Mouse (Mus musculus) liver, embryonic 16.5 days (tissue): Measurements from ENCODE around the gene Gpn3. TPM values are rescaled to one million over a fixed set of nuclear protein-coding genes. Genes with fewer than 3 reads are reported as not detected.

Source experiments
- ATAC-seq: fragments of 200-750 bp; cut with Nextera tagmentation; 2 replicates; pipeline ENCODE4 v1.8.0; 2017; ENCODE audit warnings: low read depth, mild to moderate bottlenecking, moderate number of reproducible peaks, moderate library complexity
- H3K27ac ChIP-seq: fragments of 300-500 bp; sonication (generic); 2 replicates; pipeline ENCODE4 v1.5.1; 2014; ENCODE audit warnings: mild to moderate bottlenecking, low read length
- H3K27me3 ChIP-seq: fragments of 300-500 bp; sonication (generic); 2 replicates; pipeline ENCODE4 v1.6.1; 2014; ENCODE audit warnings: low read depth, low read length, mixed read lengths; ENCODE audit not compliant: control insufficient read depth, insufficient read depth
- H3K36me3 ChIP-seq: fragments of 300-500 bp; sonication (generic); 2 replicates; pipeline ENCODE4 v1.6.1; 2014; ENCODE audit warnings: mild to moderate bottlenecking; ENCODE audit not compliant: control insufficient read depth, insufficient read depth
- H3K4me1 ChIP-seq: fragments of 300-500 bp; sonication (generic); 2 replicates; pipeline ENCODE4 v1.6.1; 2014; ENCODE audit warnings: low read depth, low read length, mixed read lengths; ENCODE audit not compliant: control insufficient read depth
- H3K4me2 ChIP-seq: fragments of 300-500 bp; sonication (generic); 2 replicates; pipeline ENCODE4 v1.6.1; 2014; ENCODE audit warnings: low read depth, low read length, mixed read lengths
- H3K4me3 ChIP-seq: fragments of 300-500 bp; sonication (generic); 2 replicates; pipeline ENCODE4 v1.5.1; 2014; ENCODE audit warnings: low read depth, mild to moderate bottlenecking, low read length
- H3K9ac ChIP-seq: fragments of 300-500 bp; sonication (generic); 2 replicates; pipeline ENCODE4 v1.6.1; 2014; ENCODE audit warnings: low read depth, low read length
- H3K9me3 ChIP-seq: fragments of 300-500 bp; sonication (generic); replicated peaks from 2 replicates; pipeline ENCODE4 v1.6.1; 2016; ENCODE audit warnings: low read length; ENCODE audit not compliant: control insufficient read depth
- WGBS: fragments of 180-500 bp; shearing (Covaris S2); extraction: QIAGEN DNeasy Blood & Tissue Kit; methylation state at CpG from one replicate; pipeline ENCODE4 v1.1.7; 2014; ENCODE audit not compliant: insufficient replicate concordance; 5-methylcytosine and 5-hydroxymethylcytosine counted together
- polyA plus RNA-seq: library from polyadenylated mRNA; unstranded; fragments of >200 nt; fragmentation: Nextera tagmentation; extraction: Ambion mirVana; gene quantifications from 2 replicates; pipeline ENCODE4 v1.2.1, GENCODE M21; 2015

Gpn3 gene
- polyA plus RNA-seq, 1 experiment from 2014 or later: 46.8 TPM

GRCm38 (mm10) chr5:122342874-122343273 lies 28.8 kb upstream of the Gpn3 start:
- ATAC-seq: no peak
- Histone ChIP-seq H3K36me3 (no peaks in the 10 kb centered on the region), H3K4me1 (no peaks in the 10 kb centered on the region), H3K9ac (no peak overlapping the region), H3K27ac (no peak overlapping the region), H3K27me3 (no peaks in the 10 kb centered on the region), H3K4me3 (no peak overlapping the region), H3K9me3 (no peaks in the 10 kb centered on the region; the same call in 1 of the 2 replicates), H3K4me2 (no peak overlapping the region)
- 10% methylated on average over 1 of the region's 1 CpGs for WGBS

GRCm38 (mm10) chr5:122343768-122344167 lies 27.9 kb upstream of the Gpn3 start:
- no peak overlapping the region for H3K27ac ChIP-seq
- H3K27me3 ChIP-seq: no peaks in the 10 kb centered on the region

GRCm38 (mm10) chr5:122344260-122344659 lies 27.4 kb upstream of the Gpn3 start:
- Histone ChIP-seq H3K9ac (no peak overlapping the region), H3K9me3 (no peaks in the 10 kb centered on the region; the same call in 1 of the 2 replicates), H3K27me3 (no peaks in the 10 kb centered on the region), H3K36me3 (no peaks in the 10 kb centered on the region), H3K4me1 (no peaks in the 10 kb centered on the region), H3K4me3 (no peak overlapping the region), H3K27ac (no peak overlapping the region), H3K4me2 (no peak overlapping the region)
- WGBS: 4% methylated on average over 5 of the region's 5 CpGs
- ATAC-seq: peak; percentile 30; the same call in 1 of the 2 replicates

More at GRCm38 (mm10) chr5:122343768-122344167, 27.9 kb upstream of the Gpn3 start:
- no peak overlapping the region for H3K4me2 ChIP-seq
- H3K9me3 ChIP-seq: no peaks in the 10 kb centered on the region; the same call in 1 of the 2 replicates
- no peak for ATAC-seq
- no peak overlapping the region for H3K4me3 ChIP-seq
- no peaks in the 10 kb centered on the region for H3K4me1 ChIP-seq
- WGBS: 30% methylated on average over 7 of the region's 7 CpGs
- no peaks in the 10 kb centered on the region for H3K36me3 ChIP-seq
- no peak overlapping the region for H3K9ac ChIP-seq

DNA sequence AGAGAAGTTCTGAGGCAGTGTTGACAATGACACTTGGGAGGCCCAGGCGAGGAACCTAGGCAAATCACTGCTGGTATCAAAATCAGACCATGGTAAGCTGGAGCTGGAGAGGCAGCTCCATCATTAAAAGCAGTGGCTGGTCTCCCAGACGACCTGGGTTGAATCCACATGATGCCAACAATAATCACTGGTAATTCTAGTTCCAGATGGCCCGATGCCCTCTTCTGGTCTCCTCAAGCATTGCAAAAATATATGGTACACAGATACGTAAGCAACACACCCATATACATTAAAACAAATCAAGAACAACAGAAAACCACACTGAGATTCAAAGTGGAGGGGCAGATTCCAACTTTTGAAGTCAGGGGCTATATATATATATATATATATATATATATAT lies 25.9 kb upstream of the Gpn3 start:
- Histone ChIP-seq H3K9me3 (no peaks in the 10 kb centered on the region; the same call in 1 of the 2 replicates), H3K36me3 (no peaks in the 10 kb centered on the region), H3K27ac (no peak overlapping the region), H3K4me3 (no peak overlapping the region), H3K9ac (no peak overlapping the region), H3K4me2 (no peak overlapping the region), H3K4me1 (no peaks in the 10 kb centered on the region), H3K27me3 (no peaks in the 10 kb centered on the region)
- ATAC-seq: no peak
- WGBS: 67% methylated on average over 4 of the region's 4 CpGs

DNA sequence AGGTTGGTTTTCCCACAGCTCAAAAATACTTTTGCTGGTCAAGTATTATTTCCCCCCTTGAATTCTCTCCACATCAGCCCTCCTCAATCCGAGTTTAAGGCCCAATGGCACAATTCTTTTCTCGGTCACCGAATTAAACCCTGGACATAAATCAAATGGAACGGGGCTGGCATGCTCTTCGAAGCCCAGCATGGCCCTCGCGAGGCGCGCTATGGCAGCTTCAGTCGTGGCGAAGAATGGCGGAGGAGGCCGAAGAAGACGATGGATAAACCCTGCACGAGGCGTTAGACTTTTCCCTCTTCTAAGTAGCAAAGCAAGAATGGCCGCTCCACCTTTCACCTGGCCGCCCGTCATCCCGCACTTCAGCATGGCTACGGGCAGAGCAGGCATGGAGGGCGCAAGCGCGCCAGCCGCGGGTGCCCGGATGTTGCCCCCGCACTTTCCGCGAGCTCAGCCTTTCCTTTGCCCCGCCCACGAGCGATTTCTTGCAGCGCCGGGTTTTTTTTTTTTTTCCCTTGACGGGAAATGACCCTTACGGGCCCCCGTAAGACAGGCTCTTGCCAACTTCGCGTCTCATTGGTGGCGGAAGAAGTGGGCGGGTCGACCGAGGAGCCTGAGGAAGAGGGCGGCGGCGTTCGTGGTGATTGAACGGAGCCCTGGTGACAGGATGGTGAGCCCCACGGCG lies 17.7 kb upstream of the Gpn3 start, which contains the start of the genes Rad9b and Vps29:
Gene Rad9b (minus strand): TSS at position 427 of the 685 bp plus-strand sequence.
Gene Vps29 (plus strand): TSS at position 563 of the 685 bp plus-strand sequence.
- H3K4me3 ChIP-seq: peak within 1 kb of the TSS; percentile 94
- peak within 1 kb of the TSS; percentile 78 for H3K27ac ChIP-seq
- WGBS: 1% methylated on average over 51 of the region's 51 CpGs
- no peaks in the 10 kb centered on the region for H3K9me3 ChIP-seq
- H3K4me1 ChIP-seq: peaks cover 10% of the 10 kb centered on the region
- H3K36me3 ChIP-seq: no peaks in the 10 kb centered on the region
- H3K9ac ChIP-seq: peak within 1 kb of the TSS; percentile 93
- peak within 1 kb of the TSS; percentile 91 for H3K4me2 ChIP-seq
- no peaks in the 10 kb centered on the region for H3K27me3 ChIP-seq
- ATAC-seq: peak; percentile 96

DNA sequence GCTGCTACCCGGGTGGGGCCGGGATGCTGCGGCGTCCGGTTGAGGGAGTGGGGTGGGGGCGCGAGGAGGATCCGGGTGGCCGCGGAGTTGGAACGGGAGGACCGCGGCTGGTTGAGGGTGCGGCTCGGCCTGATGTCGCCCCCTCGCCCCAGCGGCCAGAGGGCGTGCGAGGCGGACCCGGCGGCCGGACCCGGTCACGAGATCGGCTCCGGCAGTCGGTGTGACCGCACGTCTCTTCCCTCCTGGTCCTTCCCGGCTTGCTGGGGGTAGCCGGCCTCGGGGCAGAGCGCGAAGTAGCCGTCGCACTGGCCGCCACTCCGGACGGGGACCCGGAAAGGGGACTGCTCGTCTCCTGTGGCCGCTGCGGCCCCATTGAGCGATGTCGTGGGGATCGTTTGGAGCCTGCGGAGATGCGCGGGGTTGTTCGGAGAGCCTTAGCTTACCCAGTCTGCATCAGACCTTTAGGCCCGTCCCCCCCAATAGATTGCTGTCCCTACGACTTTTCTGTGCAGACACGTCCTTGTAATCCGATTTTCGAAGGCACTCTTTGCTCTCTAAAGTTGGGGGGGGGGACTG lies 17.1 kb upstream of the Gpn3 start:
- Histone ChIP-seq H3K4me3 (peak overlapping the region; percentile 94), H3K27ac (peak overlapping the region; percentile 78), H3K4me1 (peaks cover 10% of the 10 kb centered on the region), H3K4me2 (peak overlapping the region; percentile 91), H3K27me3 (no peaks in the 10 kb centered on the region), H3K9me3 (no peaks in the 10 kb centered on the region), H3K9ac (peak overlapping the region; percentile 93), H3K36me3 (no peaks in the 10 kb centered on the region)
- ATAC-seq: peak; percentile 63; the same call in 1 of the 2 replicates
- WGBS: under 1% methylated on average over 57 of the region's 57 CpGs

DNA sequence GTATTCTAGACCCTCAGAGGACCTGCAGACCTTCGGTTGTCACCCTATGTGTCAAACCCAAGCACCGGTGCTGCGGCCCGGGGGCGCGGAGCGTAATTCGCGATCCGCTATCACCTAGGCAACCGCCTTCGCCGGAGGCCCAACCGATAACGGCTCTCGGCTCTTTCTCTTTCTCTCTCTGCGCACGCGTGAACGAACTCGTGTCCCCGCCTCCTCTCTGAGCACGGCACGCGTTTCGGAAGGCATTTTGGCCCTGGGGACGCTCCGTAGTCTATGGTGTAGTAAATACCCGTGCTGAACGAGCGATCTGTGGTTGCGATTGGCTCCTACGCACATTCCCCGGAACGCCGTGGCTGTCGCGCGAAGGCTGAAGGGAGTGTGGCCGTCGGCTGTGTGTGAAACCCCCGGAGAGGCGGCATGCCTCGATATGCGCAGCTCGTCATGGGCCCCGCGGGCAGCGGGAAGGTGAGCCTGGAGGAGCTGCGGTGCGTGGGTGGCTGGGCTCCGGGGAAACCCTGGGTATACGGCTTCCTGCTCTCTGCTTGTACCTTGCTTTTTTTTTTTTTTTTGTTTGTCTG lies 605 bp downstream of the Gpn3 start, which contains the start of gene Fam216a:
Gene Fam216a (minus strand): TSS at position 173 of the 578 bp plus-strand sequence.
- H3K4me1 ChIP-seq: peaks cover 22% of the 10 kb centered on the region
- peak; percentile 95 for ATAC-seq
- peaks cover 9% of the 10 kb centered on the region; the same call in 1 of the 2 replicates for H3K36me3 ChIP-seq
- peak within 1 kb of the TSS; percentile 86 for H3K9ac ChIP-seq
- peak within 1 kb of the TSS; percentile 88 for H3K4me2 ChIP-seq
- peak within 1 kb of the TSS; percentile 88 for H3K4me3 ChIP-seq
- H3K27me3 ChIP-seq: no peaks in the 10 kb centered on the region
- under 1% methylated on average over 53 of the region's 53 CpGs for WGBS
- H3K27ac ChIP-seq: peak within 1 kb of the TSS; percentile 93
- H3K9me3 ChIP-seq: no peaks in the 10 kb centered on the region

DNA sequence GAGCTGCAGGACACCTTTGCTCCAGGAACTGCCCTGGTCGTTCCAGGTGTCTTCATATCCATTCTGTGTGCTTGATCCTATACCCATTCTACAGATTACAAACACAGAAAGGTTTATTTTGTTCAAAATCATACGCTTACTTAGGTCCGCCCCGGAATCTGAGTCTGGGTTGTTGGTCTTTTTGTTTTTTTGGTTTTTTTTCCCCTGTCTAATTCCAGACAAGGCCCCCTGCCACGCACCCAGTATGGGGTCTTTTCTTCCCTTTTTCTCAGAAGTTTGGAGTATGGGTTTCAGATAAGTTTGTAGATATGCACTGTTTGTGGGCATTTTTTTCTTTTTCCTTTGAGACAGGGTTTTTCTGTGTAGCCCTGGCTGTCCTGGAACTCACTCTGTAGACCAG lies 1.2 kb downstream of the Gpn3 start:
- ATAC-seq: no peak
- peak overlapping the region; percentile 93 for H3K27ac ChIP-seq
- H3K9me3 ChIP-seq: no peaks in the 10 kb centered on the region
- no peaks in the 10 kb centered on the region for H3K27me3 ChIP-seq
- 1% methylated on average over 5 of the region's 5 CpGs for WGBS
- peak overlapping the region; percentile 81 for H3K9ac ChIP-seq
- peak overlapping the region; percentile 88 for H3K4me2 ChIP-seq
- H3K4me1 ChIP-seq: peaks cover 22% of the 10 kb centered on the region
- peaks cover 6% of the 10 kb centered on the region; the same call in 1 of the 2 replicates for H3K36me3 ChIP-seq
- peak overlapping the region; percentile 88 for H3K4me3 ChIP-seq
